Mouse (Mus musculus): ENCODE data around the gene Col4a6. TPM values are rescaled to one million over a fixed set of nuclear protein-coding genes. Genes with fewer than 3 reads are reported as not detected.

Col4a6 gene
- polyA plus RNA-seq, 1 experiment = 1.5 TPM

DNA sequence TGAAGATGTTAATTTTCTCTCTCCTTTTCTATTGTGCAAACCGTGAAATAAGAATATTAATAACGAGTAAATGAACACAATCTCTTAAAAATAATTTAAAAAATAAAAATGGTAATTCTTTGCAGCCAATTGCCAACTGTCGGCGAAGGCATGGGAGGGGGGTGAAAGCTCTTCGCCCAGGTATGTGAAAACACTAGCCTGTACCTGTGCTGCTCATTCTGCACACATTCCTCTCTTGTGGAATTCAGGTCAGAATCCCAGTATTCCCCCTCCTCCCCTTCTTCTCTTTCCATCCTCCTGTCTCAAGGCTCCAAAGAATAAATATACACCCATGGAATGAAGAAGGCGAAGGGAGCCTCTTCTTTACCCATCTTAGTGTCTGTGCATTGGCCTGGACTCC lies 37.1 kb downstream of the Col4a6 start:
- TF ChIP-seq POLR2A (IDR thresholded peaks at IDR 0.05; ENCODE audit: control insufficient read depth, low read depth, low read length) (no peak), CTCF (IDR thresholded peaks at IDR 0.05; ENCODE audit: control insufficient read depth, insufficient read depth, insufficient replicate concordance, low read depth, low read length) (no peak)
- H3K27ac ChIP-seq (ENCODE audit: control insufficient read depth, insufficient read depth, low read depth, low read length) = no peak overlapping the region
- H3K36me3 ChIP-seq (ENCODE audit: control insufficient read depth, insufficient read depth, low read length) = no peaks in the 10 kb centered on the region
- H3K4me1 ChIP-seq (ENCODE audit: control insufficient read depth, insufficient read depth, low read length) = no peaks in the 10 kb centered on the region
- H3K4me3 ChIP-seq (ENCODE audit: control insufficient read depth, low read depth, low read length) = no peak overlapping the region
- no peaks in the 10 kb centered on the region for H3K27me3 ChIP-seq (ENCODE audit: control insufficient read depth, insufficient read depth, low read length)

DNA sequence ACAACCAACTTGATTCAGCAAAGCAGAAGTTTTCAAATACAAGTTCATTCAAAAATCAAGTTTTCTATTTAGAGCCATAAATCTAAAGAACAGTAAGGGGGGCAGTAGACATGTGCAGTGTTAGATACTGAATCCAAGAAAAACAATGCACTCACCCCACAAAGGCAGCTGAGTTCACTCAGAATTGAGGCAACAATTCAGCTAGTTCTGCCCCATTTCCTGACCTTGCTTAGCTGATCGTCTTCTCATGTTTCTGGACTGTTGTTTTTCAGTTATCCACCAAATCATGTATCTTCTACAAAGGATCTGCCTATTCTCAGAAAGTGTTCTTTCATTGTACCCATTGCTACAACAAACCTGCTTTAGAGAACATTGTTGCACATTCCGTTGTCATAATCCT lies 58.6 kb downstream of the Col4a6 start:
- Histone ChIP-seq H3K27ac (ENCODE audit: control insufficient read depth, insufficient read depth, low read depth, low read length) (no peak overlapping the region), H3K4me1 (ENCODE audit: control insufficient read depth, insufficient read depth, low read length) (no peaks in the 10 kb centered on the region), H3K4me3 (ENCODE audit: control insufficient read depth, low read depth, low read length) (no peak overlapping the region), H3K36me3 (ENCODE audit: control insufficient read depth, insufficient read depth, low read length) (no peaks in the 10 kb centered on the region), H3K27me3 (ENCODE audit: control insufficient read depth, insufficient read depth, low read length) (no peaks in the 10 kb centered on the region)
- TF ChIP-seq CTCF (IDR thresholded peaks at IDR 0.05; ENCODE audit: control insufficient read depth, insufficient read depth, insufficient replicate concordance, low read depth, low read length) = no peak
- TF ChIP-seq POLR2A (IDR thresholded peaks at IDR 0.05; ENCODE audit: control insufficient read depth, low read depth, low read length) = no peak

DNA sequence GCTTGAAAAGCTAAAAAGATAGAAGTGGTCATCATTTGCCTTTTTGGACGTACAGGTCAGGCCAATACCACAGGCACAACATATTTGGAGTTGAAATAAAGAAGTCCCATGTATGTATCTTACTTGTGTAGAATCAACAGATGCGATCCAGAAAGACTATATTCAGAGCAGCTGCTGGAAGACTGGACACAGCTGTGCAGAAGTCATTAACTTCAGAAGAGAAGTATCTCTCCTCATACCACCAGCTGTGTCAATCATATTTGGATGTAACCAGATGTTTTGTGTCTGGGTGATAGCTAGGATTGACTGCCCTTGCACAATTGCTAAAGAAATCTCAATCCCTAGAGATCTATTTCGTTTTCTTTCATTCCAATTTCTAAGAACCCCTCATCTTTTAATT lies 77.6 kb downstream of the Col4a6 start:
- H3K27me3 ChIP-seq (ENCODE audit: control insufficient read depth, insufficient read depth, low read length) = no peaks in the 10 kb centered on the region
- no peaks in the 10 kb centered on the region for H3K36me3 ChIP-seq (ENCODE audit: control insufficient read depth, insufficient read depth, low read length)
- TF ChIP-seq CTCF (IDR thresholded peaks at IDR 0.05; ENCODE audit: control insufficient read depth, insufficient read depth, insufficient replicate concordance, low read depth, low read length) = no peak
- H3K27ac ChIP-seq (ENCODE audit: control insufficient read depth, insufficient read depth, low read depth, low read length) = no peak overlapping the region
- no peaks in the 10 kb centered on the region for H3K4me1 ChIP-seq (ENCODE audit: control insufficient read depth, insufficient read depth, low read length)
- H3K4me3 ChIP-seq (ENCODE audit: control insufficient read depth, low read depth, low read length) = no peak overlapping the region

DNA sequence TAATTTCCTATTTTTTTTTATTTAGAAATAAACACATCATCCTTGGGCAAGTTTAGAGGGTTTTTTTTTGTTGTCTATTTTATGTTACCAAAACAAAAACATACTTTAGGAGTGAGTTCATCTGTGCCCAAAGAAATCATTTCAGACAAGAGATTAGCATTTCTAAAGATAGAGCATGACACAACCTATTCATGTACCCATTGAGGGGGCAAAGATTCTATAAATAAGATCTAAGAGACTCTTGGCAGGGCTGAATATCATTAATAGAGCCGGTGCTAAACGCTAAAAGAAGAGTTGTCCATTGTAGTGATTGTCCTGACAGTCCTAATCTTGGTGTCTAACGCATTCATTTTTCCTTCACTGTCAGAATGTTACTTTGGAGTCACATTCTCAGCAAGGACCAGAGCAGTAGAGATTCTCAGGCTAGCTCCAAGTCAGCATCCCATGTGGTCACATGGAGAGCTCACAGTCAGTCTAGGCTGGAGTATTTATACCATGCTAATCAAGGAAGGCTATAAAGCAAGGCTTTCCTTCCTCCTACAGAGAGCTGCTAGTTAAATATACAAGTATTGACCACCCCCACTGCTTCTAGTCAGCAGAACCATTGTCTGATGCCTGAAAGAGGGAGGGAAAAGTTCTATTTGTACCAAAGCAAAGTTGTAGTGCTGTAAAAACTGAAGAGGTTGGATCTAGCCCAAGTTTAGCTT lies 88.3 kb downstream of the Col4a6 start:
- H3K4me1 ChIP-seq (ENCODE audit: control insufficient read depth, insufficient read depth, low read length) = no peaks in the 10 kb centered on the region; the same call in 1 of the 2 replicates
- no peak overlapping the region for H3K27ac ChIP-seq (ENCODE audit: control insufficient read depth, insufficient read depth, low read depth, low read length)
- TF ChIP-seq CTCF (IDR thresholded peaks at IDR 0.05; ENCODE audit: control insufficient read depth, insufficient read depth, insufficient replicate concordance, low read depth, low read length) (no peak), POLR2A (IDR thresholded peaks at IDR 0.05; ENCODE audit: control insufficient read depth, low read depth, low read length) (no peak)
- H3K36me3 ChIP-seq (ENCODE audit: control insufficient read depth, insufficient read depth, low read length) = no peaks in the 10 kb centered on the region
- no peaks in the 10 kb centered on the region for H3K27me3 ChIP-seq (ENCODE audit: control insufficient read depth, insufficient read depth, low read length)
- H3K4me3 ChIP-seq (ENCODE audit: control insufficient read depth, low read depth, low read length) = no peak overlapping the region

DNA sequence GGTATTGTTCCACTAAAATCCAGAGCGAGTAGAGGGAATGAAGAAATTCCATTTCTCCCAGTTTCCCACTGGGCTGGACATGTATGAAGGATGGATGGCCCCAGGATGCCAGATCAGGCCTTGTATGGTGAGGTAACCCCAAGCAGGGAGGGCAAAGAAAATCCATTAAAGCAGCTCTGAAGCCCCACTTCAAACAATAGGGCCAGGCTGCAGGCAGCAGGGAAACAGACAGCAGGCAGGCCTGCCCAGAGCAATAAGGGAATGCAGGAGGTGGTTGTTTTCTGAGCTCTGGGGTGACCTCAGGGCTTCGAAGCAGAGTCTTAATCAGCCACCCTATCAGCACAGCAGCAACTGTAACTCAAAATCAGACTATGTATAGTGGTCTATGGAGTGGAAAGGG lies 89.2 kb downstream of the Col4a6 start:
- no peaks in the 10 kb centered on the region; the same call in 1 of the 2 replicates for H3K4me1 ChIP-seq (ENCODE audit: control insufficient read depth, insufficient read depth, low read length)
- H3K27me3 ChIP-seq (ENCODE audit: control insufficient read depth, insufficient read depth, low read length) = no peaks in the 10 kb centered on the region
- no peaks in the 10 kb centered on the region for H3K36me3 ChIP-seq (ENCODE audit: control insufficient read depth, insufficient read depth, low read length)
- H3K4me3 ChIP-seq (ENCODE audit: control insufficient read depth, low read depth, low read length) = no peak overlapping the region
- TF ChIP-seq POLR2A (IDR thresholded peaks at IDR 0.05; ENCODE audit: control insufficient read depth, low read depth, low read length) (no peak), CTCF (IDR thresholded peaks at IDR 0.05; ENCODE audit: control insufficient read depth, insufficient read depth, insufficient replicate concordance, low read depth, low read length) (no peak)
- H3K27ac ChIP-seq (ENCODE audit: control insufficient read depth, insufficient read depth, low read depth, low read length) = no peak overlapping the region

DNA sequence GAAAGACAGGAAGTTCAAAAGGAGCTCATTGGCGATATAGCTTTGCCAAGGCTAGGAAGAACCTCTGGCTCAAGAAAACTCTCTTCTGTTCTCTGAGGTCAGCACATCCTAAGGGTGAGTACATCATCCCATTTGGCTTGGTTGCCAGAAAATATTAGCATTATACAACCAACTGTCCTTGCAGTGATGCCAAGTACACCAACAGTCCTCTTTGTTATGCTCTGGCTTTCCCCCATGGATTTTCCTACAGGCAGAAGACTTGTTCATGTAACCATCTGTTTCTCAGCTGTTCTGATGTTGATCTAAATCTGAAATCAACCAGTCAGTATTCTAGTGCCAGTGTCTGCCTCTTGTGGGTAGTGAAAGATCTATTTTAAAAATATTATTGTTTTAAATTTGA lies 103.6 kb downstream of the Col4a6 start:
- H3K4me1 ChIP-seq (ENCODE audit: control insufficient read depth, insufficient read depth, low read length) = no peaks in the 10 kb centered on the region
- no peak overlapping the region for H3K4me3 ChIP-seq (ENCODE audit: control insufficient read depth, low read depth, low read length)
- TF ChIP-seq CTCF (IDR thresholded peaks at IDR 0.05; ENCODE audit: control insufficient read depth, insufficient read depth, insufficient replicate concordance, low read depth, low read length) = no peak
- no peak for TF ChIP-seq POLR2A (IDR thresholded peaks at IDR 0.05; ENCODE audit: control insufficient read depth, low read depth, low read length)
- H3K36me3 ChIP-seq (ENCODE audit: control insufficient read depth, insufficient read depth, low read length) = no peaks in the 10 kb centered on the region
- H3K27ac ChIP-seq (ENCODE audit: control insufficient read depth, insufficient read depth, low read depth, low read length) = no peak overlapping the region
- no peaks in the 10 kb centered on the region for H3K27me3 ChIP-seq (ENCODE audit: control insufficient read depth, insufficient read depth, low read length)

DNA sequence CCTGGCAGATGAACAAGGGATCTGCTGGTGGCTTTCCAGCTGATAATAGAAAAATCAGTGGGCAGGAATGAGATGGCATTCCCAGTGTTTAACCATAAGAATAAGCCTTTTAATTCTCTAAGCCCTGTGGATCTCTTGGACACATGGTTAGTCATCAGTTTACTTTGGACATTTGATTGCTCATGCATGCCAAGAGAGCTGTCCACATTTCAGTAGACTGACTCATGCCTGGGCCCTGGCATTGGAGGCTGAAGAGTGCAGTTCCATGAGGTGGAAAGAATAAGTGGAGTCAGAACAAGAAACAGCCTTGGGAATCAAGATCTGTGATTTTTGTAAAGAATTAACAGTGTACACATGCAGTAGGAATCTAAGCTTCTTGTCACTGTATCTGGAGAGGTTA lies 110.5 kb downstream of the Col4a6 start:
- Histone ChIP-seq H3K27me3 (ENCODE audit: control insufficient read depth, insufficient read depth, low read length) (no peaks in the 10 kb centered on the region), H3K36me3 (ENCODE audit: control insufficient read depth, insufficient read depth, low read length) (no peaks in the 10 kb centered on the region), H3K4me3 (ENCODE audit: control insufficient read depth, low read depth, low read length) (no peak overlapping the region), H3K4me1 (ENCODE audit: control insufficient read depth, insufficient read depth, low read length) (no peaks in the 10 kb centered on the region), H3K27ac (ENCODE audit: control insufficient read depth, insufficient read depth, low read depth, low read length) (no peak overlapping the region)
- no peak for TF ChIP-seq CTCF (IDR thresholded peaks at IDR 0.05; ENCODE audit: control insufficient read depth, insufficient read depth, insufficient replicate concordance, low read depth, low read length)
- no peak for TF ChIP-seq POLR2A (IDR thresholded peaks at IDR 0.05; ENCODE audit: control insufficient read depth, low read depth, low read length)
